Mouse (Mus musculus) adrenal gland, postnatal 10 days (tissue): ENCODE results near the gene Sptbn1. TPM values are rescaled to one million over a fixed set of nuclear protein-coding genes. Genes with fewer than 3 reads are reported as not detected.
"Not testable (repeated sequence)": the region's sequence is repeated elsewhere in the genome, so short reads cannot be mapped to it uniquely, and the experiment has no call there.

ENCODE experiments used
- DNase-seq: peaks from one replicate; pipeline ENCODE4 v3.0.0; 2021; ENCODE audit warnings: mixed read lengths
- total RNA-seq, 2 experiments: library from RNA; stranded (reverse); gene quantifications; 2 replicates each; pipeline ENCODE4 v1.2.3; 2021

Sptbn1 gene
- total RNA-seq, 2 experiments from 2014 or later = 262 to 303 TPM

DNA sequence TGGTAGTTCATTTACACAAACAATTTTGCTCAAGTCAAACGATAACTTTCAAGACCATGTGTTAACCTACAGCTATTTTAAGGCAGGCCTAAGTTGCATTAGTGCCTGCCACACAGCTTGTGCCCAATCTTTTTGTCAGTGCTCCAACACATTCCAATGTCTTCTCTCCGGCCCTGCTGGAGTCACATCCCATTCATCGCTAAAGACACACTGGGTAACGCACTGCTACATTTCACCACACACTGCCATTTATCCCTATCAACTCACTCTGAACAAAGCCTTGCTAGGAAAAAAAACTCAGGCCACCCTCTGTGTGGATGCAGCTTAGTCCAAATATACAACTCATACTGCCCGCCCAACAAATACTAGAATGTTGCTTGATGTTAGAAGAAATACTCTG, 11.5 kb downstream of the Sptbn1 start:
- no peak for DNase-seq

DNA sequence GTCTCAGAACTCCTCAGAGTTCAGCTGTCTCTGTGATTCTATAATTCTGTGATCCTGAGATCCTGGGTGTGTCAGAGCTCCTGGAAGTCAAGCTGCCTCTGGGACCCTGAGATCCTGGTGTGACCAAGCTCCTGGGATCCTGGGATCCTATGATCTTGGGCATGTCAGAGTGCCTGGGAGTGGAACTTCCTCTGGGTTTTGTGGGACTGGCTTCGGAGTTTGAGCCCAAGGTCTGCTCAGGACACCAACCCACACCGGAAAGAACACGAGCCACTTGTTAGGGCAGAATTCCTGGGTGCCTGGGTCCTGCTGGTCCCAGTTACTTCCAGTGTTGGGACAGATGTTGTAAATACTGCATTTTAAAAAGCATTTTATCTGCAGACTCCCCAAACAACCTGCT, 12.8 kb downstream of the Sptbn1 start:
- not testable (repeated sequence) for DNase-seq

DNA sequence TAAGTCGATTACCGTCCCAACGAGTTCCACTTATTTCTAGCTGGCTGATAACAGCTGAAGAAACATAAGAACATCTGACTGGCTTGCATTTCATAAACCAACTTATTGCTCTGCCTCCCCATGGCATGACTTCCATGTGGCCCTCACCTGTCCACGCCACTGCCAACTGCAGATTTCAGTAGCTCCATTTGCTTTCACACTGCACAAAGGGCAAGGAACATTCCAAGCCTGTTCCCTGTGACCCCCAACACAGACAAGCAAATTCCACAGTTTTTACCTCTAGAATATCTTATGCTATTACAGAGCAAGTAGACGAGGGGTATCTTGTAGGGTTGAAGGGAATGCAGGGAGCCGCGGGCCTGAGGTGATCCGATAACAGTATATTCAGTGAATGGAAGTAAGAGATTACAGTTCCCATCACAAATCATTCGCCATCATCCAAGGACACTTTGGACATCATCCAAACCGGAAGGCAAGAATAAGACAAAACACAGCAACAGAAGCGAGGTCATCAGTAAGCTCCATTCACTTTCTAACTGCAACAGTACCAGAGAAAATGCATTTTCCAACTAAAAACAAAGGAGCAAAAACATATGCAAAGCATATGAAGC, 16.6 kb downstream of the Sptbn1 start:
- no peak for DNase-seq

GRCm38 (mm10) chr11:30249452-30250016, 18.4 kb downstream of the Sptbn1 start:
- no peak for DNase-seq

- no peak for DNase-seq
Measured at GRCm38 (mm10) chr11:30247106-30247505, 20.9 kb downstream of the Sptbn1 start.

- no peak for DNase-seq
Measured at GRCm38 (mm10) chr11:30246161-30246560, 21.8 kb downstream of the Sptbn1 start.

- DNase-seq = no peak
Measured at GRCm38 (mm10) chr11:30244172-30244571, 23.8 kb downstream of the Sptbn1 start.

- peak; percentile 72 for DNase-seq
Measured at GRCm38 (mm10) chr11:30243591-30243990, 24.4 kb downstream of the Sptbn1 start.

DNA sequence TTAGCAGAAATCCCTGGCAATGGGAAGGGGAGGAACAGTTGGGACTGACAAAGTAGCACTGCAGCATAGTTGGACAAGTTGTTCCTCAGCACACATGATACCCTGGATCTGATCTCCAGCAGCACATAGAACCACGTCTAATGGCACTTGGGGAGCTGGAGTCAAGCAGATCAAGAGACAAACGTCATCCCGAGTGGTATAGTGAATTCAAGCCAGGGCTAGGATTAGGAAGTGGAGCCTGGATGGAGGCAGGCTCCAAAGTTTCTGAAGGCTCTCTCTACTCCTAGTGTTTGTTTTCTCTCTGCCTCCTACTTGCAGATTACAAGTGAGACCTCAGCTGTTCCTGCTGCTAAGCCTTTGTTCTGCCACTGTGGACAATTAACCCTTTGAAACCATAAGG, 27.1 kb downstream of the Sptbn1 start:
- DNase-seq = no peak

GRCm38 (mm10) chr11:30237960-30238359, 30.0 kb downstream of the Sptbn1 start:
- DNase-seq = peak; percentile 45

DNA sequence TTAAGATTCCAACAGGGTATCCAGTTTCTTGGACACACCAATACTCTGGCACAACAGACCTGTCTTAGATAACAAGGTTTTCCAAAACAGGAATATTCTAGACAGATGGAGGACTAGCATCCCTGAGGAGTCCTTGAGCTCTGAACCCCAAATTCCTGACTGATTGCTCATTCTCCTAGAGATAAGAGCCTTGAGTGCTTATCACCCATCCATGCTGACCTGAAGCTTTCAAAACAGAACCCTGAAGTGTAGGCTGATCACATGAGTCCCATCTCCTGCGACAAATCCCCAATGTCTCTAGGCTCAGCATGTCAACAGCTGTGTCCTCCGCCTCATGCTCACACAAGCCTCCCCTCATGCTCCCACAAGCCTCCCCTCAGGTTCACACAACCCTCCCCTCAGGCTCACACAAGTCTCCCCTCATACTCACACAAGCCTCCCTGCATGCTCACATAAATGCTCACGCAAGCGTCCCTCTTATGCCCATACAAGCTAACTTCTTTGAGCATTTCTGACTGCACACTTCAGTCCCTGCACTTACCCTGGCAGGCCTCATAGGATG, 31.2 kb downstream of the Sptbn1 start:
- DNase-seq = no peak

DNA sequence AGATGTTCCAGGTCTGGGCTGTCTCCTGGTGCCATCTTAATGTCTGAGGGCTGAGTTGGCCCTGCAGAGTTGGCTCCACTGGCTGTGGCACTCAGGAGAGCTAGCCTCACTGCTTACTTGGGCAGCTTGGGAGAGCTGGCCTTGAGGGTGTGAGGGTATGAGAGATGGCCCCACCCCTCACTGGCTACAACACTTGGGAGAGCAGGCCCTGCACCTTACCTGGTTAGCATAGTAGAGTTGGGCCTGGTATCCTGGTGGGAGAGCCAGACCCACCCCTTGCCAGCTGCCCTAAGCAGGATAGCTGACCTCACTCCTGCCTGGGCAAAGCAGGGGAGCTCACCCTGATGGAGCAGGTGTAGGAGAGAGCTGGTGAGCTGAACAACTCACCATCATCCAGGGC, 32.3 kb downstream of the Sptbn1 start:
- no peak for DNase-seq

DNA sequence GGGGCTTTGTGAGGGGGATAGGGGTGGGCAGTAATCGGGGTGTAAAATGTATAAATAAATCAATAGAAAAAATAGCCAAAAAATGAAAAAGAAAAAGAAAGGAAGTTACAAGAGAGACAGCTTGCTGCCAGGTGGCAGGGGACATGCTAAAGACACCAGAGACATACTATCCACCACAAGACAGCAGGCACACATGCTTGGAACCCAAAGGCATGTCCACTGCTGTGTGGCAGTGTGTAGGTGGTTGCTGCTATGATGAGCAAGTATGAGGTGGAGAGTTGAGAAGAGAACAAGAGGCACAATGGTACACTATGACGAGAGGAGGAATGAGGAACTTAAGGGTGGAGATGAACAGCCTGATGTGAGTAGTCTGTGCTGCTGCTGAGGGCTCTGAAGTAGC, 32.8 kb downstream of the Sptbn1 start:
- no peak for DNase-seq

- DNase-seq = no peak
Measured at GRCm38 (mm10) chr11:30233946-30234345, 34.0 kb downstream of the Sptbn1 start.

DNA sequence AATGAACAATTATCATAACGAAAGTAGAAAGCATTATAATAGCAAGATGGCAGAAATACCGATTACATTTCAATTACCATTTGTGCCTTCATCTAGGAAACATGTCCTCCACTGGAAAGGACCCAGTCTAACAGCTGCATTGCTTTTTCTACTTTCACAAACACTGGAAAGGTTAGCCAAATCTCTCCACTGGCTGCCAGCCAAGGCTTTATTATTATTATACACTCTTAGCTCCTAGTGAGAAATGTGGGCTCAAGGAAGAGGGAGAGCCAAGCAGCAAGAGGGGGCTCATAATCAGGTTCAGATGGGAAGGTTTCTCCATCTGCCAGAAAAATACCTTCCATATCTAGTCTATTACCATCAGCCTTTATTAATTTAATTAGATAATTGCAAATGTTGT, 35.9 kb downstream of the Sptbn1 start:
- DNase-seq = peak; percentile 75

GRCm38 (mm10) chr11:30231336-30231735, 36.6 kb downstream of the Sptbn1 start:
- DNase-seq = no peak

- peak; percentile 64 for DNase-seq
Measured at GRCm38 (mm10) chr11:30230330-30230771, 37.6 kb downstream of the Sptbn1 start.

DNA sequence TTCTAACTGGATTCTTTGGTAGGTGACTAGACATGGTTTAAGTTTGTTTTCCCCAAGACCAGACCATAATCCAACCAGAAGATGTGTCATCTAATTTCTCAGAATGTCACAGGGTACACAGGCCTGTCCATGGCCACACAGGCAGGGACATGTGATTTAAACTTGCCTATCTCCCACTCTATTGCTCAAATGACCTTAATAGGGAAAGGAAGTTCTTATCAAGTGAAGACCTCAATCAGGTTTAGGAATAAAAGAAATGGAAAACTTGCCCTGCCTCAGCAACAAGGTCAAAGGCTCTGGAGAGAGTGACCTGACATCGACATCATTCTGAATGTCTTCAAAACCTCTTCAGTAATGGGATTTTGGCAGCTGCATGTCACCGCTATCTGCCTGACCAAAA, 41.2 kb downstream of the Sptbn1 start:
- DNase-seq = no peak

DNA sequence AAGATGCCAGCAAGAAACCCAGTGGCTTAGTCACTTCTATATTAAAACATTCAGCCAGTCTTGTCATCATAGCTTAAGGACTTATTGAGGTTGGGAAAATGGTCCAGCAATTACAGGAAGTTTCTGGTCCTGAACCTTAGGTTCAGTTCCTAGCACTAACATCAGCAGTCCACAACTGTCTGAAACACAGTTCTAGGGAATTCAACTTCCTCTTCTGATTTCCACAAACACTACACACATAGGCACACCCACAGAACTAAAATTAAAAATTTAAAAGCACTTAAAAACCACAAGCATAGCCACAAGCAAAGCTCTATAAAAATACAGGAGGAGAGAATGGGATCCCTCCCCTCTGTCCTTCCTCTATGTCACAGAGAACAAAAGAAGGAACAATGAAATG, 43.4 kb downstream of the Sptbn1 start:
- no peak for DNase-seq

- DNase-seq = peak; percentile 32
Measured at GRCm38 (mm10) chr11:30222636-30223035, 45.3 kb downstream of the Sptbn1 start.

DNA sequence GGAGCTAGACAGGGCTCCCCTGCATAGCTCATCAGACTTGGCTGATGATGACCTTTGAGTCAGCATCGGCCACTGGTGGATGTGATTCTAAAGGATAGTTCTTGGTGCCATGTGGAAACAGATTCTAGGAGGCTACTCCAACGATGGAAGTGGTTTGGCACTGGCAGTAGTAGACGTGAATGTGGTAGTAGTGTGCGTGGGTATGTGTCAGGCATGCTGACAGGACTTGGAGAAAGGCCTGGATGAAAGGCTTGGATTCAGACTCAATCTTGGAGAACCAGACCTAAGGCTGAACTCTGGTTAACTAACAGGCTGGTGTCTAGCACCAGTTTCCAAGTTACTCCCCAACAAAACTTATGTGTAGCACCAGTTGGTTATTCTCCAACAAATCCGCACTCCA, 46.9 kb downstream of the Sptbn1 start:
- DNase-seq = no peak

DNA sequence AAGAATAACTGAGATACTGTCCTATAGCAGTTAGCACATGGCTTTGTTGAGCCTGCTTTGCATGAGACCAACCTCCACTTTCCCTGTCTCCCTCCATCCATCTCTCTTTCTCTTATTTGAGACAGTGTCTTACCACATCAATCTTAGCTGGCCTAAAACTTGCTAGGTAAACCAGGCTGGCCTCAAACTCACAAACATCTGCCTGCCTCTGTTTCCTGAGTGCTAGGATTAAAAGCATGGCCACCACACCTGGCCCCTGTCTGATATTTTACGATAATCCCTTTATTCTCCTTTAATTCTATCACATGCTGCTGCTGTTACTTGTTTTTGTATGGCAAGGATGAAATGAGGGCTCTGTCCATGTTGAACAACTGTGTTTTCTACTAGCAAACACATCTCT, 49.6 kb downstream of the Sptbn1 start:
- DNase-seq = no peak

DNA sequence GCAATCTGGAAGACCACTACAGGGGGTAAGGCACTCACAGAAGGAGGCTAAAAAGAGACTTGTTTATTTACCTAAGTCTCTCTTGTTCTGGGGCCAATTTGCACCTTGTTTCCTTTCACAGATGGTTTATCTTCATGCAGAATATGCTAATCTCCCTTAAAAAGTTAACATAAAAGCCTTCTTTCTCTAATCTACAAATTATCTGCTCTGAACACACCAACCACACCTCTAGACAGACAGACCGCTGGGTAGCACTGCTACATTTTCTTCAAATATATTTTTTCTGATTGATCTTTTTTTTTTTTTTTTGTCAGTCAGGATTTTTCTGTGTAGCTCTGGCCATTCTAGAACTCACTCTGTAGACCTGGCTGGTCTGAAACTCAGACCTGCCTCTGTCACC, 50.5 kb downstream of the Sptbn1 start:
- no peak for DNase-seq
